Mouse (Mus musculus) testis, adult 2 months (tissue): ENCODE data around the gene Tmem102.

Experiments used
- CTCF ChIP-seq: fragments of 200-500 bp; IDR thresholded peaks from 2 replicates; pipeline ENCODE4 v1.5.1; 2012; ENCODE audit warnings: low read depth, mild to moderate bottlenecking, inconsistent platforms, low read length, moderate library complexity; ENCODE audit not compliant: control insufficient read depth, insufficient read depth, insufficient replicate concordance
- POLR2A ChIP-seq: fragments of 200-500 bp; IDR thresholded peaks from 2 replicates; pipeline ENCODE4 v1.6.1; 2012; ENCODE audit warnings: low read depth, mild to moderate bottlenecking, inconsistent platforms, low read length, moderate library complexity; ENCODE audit not compliant: control insufficient read depth

DNA sequence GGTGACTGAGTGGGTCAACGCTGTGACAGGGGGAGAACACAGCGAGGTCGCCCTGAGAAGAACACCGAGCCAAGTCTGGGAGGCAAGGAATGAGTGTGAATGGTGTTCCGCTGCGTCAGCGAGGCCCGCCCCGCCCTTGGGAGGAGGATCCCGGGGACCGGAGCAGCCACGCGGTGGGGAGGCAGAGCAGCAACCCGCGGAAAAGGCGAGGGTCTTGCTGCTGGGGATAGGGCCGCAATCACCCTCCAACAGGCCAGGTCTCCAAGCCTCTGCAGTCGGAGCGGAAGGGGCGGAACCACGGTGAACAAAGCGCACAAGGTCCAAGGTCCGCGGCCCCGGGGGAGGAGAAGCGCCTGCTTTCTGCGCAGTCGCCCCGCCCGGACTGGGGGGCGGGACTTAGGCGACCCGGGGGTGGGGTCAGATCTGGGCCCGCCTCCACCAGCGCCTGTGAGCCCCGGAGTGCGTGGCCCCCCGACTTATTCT is 40.8 kb upstream of the Tmem102 start, which contains the start of gene Plscr3:
- TF ChIP-seq CTCF (no peak), POLR2A (peak; percentile 36; the same call in 1 of the 2 replicates)
